Mouse (Mus musculus) hindbrain, embryonic 10.5 days (tissue): ENCODE results near the gene Ep400. TPM values are rescaled to one million over a fixed set of nuclear protein-coding genes. Genes with fewer than 3 reads are reported as not detected.
A peak's percentile ranks its signal among the peaks of the same experiment; 100 is the strongest.
"Not testable (repeated sequence)": the region's sequence is repeated elsewhere in the genome, so short reads cannot be mapped to it uniquely, and the experiment has no call there.

Experiments used
- DNase-seq: peaks from one replicate; pipeline ENCODE4 v3.0.0-alpha.2; 2017; ENCODE audit warnings: low spot score
- H3K27ac ChIP-seq: fragments of 300-500 bp; sonication (generic); 2 replicates; pipeline ENCODE4 v1.5.1; 2016; ENCODE audit warnings: mild to moderate bottlenecking, moderate library complexity
- H3K27me3 ChIP-seq: fragments of 300-500 bp; sonication (generic); 2 replicates; pipeline ENCODE4 v1.6.1; 2016; ENCODE audit warnings: mild to moderate bottlenecking; ENCODE audit not compliant: poor library complexity, insufficient read depth, severe bottlenecking
- H3K36me3 ChIP-seq: fragments of 300-500 bp; sonication (generic); 2 replicates; pipeline ENCODE4 v1.6.1; 2016; ENCODE audit warnings: mild to moderate bottlenecking, moderate library complexity
- H3K4me1 ChIP-seq: fragments of 300-500 bp; sonication (generic); replicated peaks from 2 replicates; pipeline ENCODE4 v1.6.1; 2016; ENCODE audit warnings: mild to moderate bottlenecking
- H3K4me3 ChIP-seq: fragments of 300-500 bp; sonication (generic); 2 replicates; pipeline ENCODE4 v1.5.1; 2016; ENCODE audit warnings: mild to moderate bottlenecking, moderate library complexity
- H3K9me3 ChIP-seq: fragments of 300-500 bp; sonication (generic); 2 replicates; pipeline ENCODE4 v1.6.1; 2016; ENCODE audit warnings: mild to moderate bottlenecking, moderate library complexity
- WGBS: fragments of 180-500 bp; shearing (Covaris S2); methylation state at CpG from one replicate; pipeline ENCODE4 v1.1.7; 2016; 5-methylcytosine and 5-hydroxymethylcytosine counted together
- polyA plus RNA-seq: library from polyadenylated mRNA; unstranded; fragments of >200 nt; fragmentation: Nextera tagmentation; extraction: Ambion mirVana; gene quantifications from 2 replicates; pipeline ENCODE4 v1.2.1, GENCODE M21; 2016

Gene Ep400
- polyA plus RNA-seq, 1 experiment from 2014 or later = 68.6 TPM

DNA sequence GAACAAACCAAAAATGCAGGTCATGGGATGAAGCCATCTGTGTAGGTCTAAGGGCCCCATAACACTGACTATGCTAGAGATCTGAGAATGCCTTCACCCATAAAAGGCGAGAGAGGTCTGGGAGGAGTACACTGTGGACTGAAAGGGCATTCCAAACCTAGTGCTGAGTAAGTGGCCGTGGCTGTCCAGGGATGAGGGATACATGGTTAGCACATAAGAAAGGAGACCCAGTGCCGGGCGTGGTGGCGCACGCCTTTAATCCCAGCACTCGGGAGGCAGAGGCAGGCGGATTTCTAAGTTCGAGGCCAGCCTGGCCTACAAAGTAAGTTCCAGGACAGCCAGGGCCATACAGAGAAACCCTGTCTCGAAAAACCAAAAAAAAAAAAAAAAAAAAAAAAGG lies 2.4 kb upstream of the Ep400 start:
- H3K4me1 ChIP-seq = peaks cover 26% of the 10 kb centered on the region
- 94% methylated on average over 10 of the region's 10 CpGs for WGBS
- peaks cover 60% of the 10 kb centered on the region for H3K36me3 ChIP-seq
- not testable (repeated sequence) for H3K9me3 ChIP-seq, H3K27me3 ChIP-seq, DNase-seq, H3K27ac ChIP-seq, H3K4me3 ChIP-seq

GRCm38 (mm10) chr5:110770031-110770445 lies 479 bp downstream of the Ep400 start:
- Histone ChIP-seq H3K9me3 (no peaks in the 10 kb centered on the region), H3K27me3 (no peaks in the 10 kb centered on the region), H3K27ac (peak overlapping the region; percentile 97), H3K36me3 (peaks cover 36% of the 10 kb centered on the region), H3K4me1 (peaks cover 26% of the 10 kb centered on the region), H3K4me3 (peak overlapping the region; percentile 95)
- WGBS = under 1% methylated on average over 58 of the region's 58 CpGs
- no peak for DNase-seq

DNA sequence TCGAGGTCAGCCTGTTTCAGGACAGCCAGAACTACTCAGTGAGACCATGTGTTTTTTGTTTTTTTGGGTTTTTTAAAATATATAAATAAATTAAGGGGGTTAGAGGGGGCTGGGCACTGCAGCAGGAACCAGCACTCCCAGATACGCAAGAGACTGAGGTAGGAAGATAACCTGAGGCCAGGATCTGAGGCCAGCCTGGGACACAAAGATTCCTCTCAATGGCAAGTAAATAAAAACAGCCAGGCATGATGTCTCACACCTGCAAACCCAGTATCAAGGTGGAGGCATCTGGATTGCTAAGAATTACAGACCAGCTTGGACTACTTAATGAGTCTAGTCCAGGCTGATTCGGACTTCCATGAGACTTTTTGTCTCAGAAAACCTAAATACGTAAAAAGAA lies 1.2 kb downstream of the Ep400 start:
- Histone ChIP-seq H3K4me3 (peak overlapping the region; percentile 95), H3K27me3 (no peaks in the 10 kb centered on the region), H3K4me1 (peaks cover 26% of the 10 kb centered on the region), H3K9me3 (no peaks in the 10 kb centered on the region), H3K36me3 (peaks cover 33% of the 10 kb centered on the region), H3K27ac (peak overlapping the region; percentile 97)
- no peak for DNase-seq
- WGBS = 70% methylated on average over 4 of the region's 4 CpGs

- peaks cover 19% of the 10 kb centered on the region for H3K36me3 ChIP-seq
- H3K27me3 ChIP-seq = no peaks in the 10 kb centered on the region
- peaks cover 9% of the 10 kb centered on the region for H3K4me1 ChIP-seq
- H3K27ac ChIP-seq = no peak overlapping the region
- H3K9me3 ChIP-seq = no peaks in the 10 kb centered on the region
- H3K4me3 ChIP-seq = no peak overlapping the region
- no peak for DNase-seq
- WGBS = 95% methylated on average over 8 of the region's 8 CpGs
These were observed 6.6 kb downstream of the Ep400 start for GRCm38 (mm10) chr5:110763890-110764289.

DNA sequence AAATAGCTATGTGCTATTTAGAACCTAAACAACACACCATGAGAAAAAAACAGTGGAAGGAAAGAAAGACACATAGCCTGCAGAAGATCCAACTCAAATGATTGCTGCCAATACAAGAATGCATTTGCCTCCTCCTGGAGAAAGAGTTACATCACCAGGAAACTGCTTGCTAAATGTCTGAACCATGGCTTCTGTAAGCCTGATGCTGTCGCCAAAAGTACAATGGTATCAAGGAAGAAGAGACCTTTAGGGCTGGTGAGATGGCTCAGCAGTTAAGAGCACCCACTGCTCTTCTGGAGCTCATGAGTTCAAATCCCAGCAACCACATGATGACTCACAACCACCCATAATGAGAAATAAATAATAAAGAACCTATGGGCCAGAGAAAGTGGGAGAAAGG lies 25.5 kb downstream of the Ep400 start:
- H3K36me3 ChIP-seq = peaks cover 44% of the 10 kb centered on the region
- no peaks in the 10 kb centered on the region for H3K4me1 ChIP-seq
- no peak overlapping the region for H3K27ac ChIP-seq
- no peak for DNase-seq
- H3K4me3 ChIP-seq = no peak overlapping the region
- 94% methylated on average over 1 of the region's 1 CpGs for WGBS
- H3K9me3 ChIP-seq = no peaks in the 10 kb centered on the region
- no peaks in the 10 kb centered on the region for H3K27me3 ChIP-seq

- WGBS = 96% methylated on average over 7 of the region's 7 CpGs
- Histone ChIP-seq H3K27ac (no peak overlapping the region), H3K9me3 (no peaks in the 10 kb centered on the region), H3K4me3 (no peak overlapping the region), H3K36me3 (peaks cover 70% of the 10 kb centered on the region), H3K27me3 (no peaks in the 10 kb centered on the region), H3K4me1 (no peaks in the 10 kb centered on the region)
- DNase-seq = no peak
These were observed 30.8 kb downstream of the Ep400 start for GRCm38 (mm10) chr5:110739496-110740275.

- no peak overlapping the region for H3K4me3 ChIP-seq
- H3K9me3 ChIP-seq = no peaks in the 10 kb centered on the region
- H3K4me1 ChIP-seq = no peaks in the 10 kb centered on the region
- WGBS = 86% methylated on average over 1 of the region's 1 CpGs
- peaks cover 98% of the 10 kb centered on the region for H3K36me3 ChIP-seq
- H3K27ac ChIP-seq = no peak overlapping the region
- no peaks in the 10 kb centered on the region for H3K27me3 ChIP-seq
- DNase-seq = no peak
These were observed 34.9 kb downstream of the Ep400 start for GRCm38 (mm10) chr5:110735606-110736005.

DNA sequence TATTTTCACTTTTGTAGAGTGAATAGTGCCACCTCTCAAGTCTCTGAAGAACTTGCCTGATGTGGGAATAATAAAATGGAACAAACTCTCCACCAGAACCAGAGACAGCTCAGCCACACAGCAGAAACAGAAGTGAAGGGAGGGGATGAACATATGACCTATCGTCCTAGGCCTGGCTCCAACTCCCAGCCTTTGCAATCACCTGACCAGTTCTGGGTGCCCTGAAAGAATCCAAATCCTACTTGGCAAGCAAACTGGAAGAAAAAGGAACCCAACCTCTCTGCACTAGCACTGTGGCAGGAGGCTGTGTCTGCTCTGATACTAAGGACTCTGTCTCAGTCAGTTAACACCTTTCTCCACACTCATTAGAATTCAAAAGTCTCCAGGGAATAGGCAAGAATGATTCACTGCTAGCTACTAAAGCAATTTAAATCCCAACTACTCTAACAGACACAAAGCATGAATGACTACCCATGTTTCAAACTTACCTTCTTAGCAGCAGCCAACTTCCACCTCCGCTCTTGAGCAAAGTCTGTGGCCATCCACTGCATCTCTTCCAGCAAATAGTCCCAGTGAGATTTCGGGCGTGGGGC lies 37.2 kb downstream of the Ep400 start:
- Histone ChIP-seq H3K4me1 (no peaks in the 10 kb centered on the region), H3K36me3 (peaks cover 98% of the 10 kb centered on the region), H3K4me3 (no peak overlapping the region), H3K9me3 (no peaks in the 10 kb centered on the region), H3K27ac (no peak overlapping the region), H3K27me3 (no peaks in the 10 kb centered on the region)
- 94% methylated on average over 4 of the region's 4 CpGs for WGBS
- no peak for DNase-seq

DNA sequence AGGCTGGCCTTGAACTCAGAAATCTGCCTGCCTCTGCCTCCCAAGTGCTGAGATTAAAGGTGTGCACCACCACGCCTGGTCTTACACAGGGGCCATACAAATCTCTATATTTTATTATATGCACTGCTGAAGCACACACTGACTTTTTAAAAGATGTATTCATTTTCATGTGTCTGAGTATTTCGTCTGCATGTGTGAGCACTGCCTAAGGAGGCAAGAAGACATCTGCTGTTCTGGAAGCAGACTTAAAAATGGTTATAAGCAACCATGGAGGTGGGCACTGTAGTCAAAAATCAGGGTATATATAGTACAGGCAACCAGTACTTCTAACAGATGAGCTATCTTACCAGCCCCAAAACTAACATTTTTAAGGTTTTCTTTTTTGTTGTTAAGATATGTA lies 39.3 kb downstream of the Ep400 start:
- Histone ChIP-seq H3K36me3 (peaks cover 99% of the 10 kb centered on the region), H3K4me3 (no peak overlapping the region), H3K27ac (no peak overlapping the region), H3K27me3 (no peaks in the 10 kb centered on the region), H3K4me1 (no peaks in the 10 kb centered on the region), H3K9me3 (no peaks in the 10 kb centered on the region)
- WGBS = 91% methylated on average over 2 of the region's 2 CpGs
- DNase-seq = no peak

GRCm38 (mm10) chr5:110727850-110728249 lies 42.7 kb downstream of the Ep400 start:
- Histone ChIP-seq H3K36me3 (peaks cover 100% of the 10 kb centered on the region), H3K27ac (no peak overlapping the region), H3K4me1 (no peaks in the 10 kb centered on the region), H3K27me3 (no peaks in the 10 kb centered on the region), H3K4me3 (no peak overlapping the region), H3K9me3 (no peaks in the 10 kb centered on the region)
- 93% methylated on average over 1 of the region's 1 CpGs for WGBS
- DNase-seq = no peak

DNA sequence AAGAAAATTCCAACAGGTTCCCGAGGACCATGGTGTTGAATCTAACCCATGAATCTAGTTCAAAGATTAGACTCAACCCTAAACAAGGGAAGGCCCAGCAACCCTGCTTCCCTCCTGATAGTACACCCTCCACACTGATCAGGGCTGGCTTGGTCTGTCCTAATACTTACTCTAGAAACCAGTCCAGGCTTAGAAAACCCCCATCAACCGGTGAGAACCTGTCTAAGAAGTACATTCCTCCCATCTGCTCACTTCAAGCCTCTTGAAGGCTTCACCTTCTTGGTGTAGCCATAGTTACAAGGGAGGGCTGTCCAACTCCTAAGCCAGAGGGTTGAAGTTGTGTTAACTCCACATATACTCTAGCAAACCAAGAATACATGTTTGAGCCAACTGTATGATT lies 47.0 kb downstream of the Ep400 start:
- peaks cover 98% of the 10 kb centered on the region for H3K36me3 ChIP-seq
- H3K4me1 ChIP-seq = no peaks in the 10 kb centered on the region
- H3K9me3 ChIP-seq = no peaks in the 10 kb centered on the region
- 93% methylated on average over 2 of the region's 2 CpGs for WGBS
- no peak overlapping the region for H3K4me3 ChIP-seq
- no peak overlapping the region for H3K27ac ChIP-seq
- H3K27me3 ChIP-seq = no peaks in the 10 kb centered on the region
- DNase-seq = no peak

DNA sequence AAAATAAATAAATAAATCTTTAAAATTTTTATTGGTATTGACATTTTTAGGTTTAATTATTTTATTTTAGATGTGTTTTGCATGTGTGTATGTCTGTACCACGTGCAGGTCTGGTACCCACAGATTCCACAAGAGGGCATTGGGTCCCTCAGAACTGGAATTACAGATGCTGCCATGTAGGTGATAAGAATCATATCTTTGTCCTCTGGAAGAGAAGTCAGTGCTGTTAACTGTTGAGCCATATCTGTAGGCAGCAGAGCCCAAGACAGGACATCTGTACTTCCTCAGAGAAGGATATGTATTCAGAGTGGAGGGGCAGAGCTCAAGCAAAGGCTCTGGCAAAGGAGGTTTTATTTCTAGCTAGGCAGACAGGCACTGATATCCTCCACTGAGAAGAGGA lies 49.1 kb downstream of the Ep400 start:
- H3K36me3 ChIP-seq = peaks cover 93% of the 10 kb centered on the region

GRCm38 (mm10) chr5:110711455-110711854 lies 59.1 kb downstream of the Ep400 start:
- 94% methylated on average over 2 of the region's 2 CpGs for WGBS
- Histone ChIP-seq H3K9me3 (no peaks in the 10 kb centered on the region), H3K4me1 (no peaks in the 10 kb centered on the region), H3K27ac (no peak overlapping the region), H3K27me3 (no peaks in the 10 kb centered on the region), H3K4me3 (no peak overlapping the region), H3K36me3 (peaks cover 87% of the 10 kb centered on the region)
- DNase-seq = no peak

More for the DNA sequence above, 49.1 kb downstream of the Ep400 start:
- not testable (repeated sequence) for H3K4me1 ChIP-seq, H3K27ac ChIP-seq, DNase-seq, H3K27me3 ChIP-seq, H3K9me3 ChIP-seq, H3K4me3 ChIP-seq
- 92% methylated on average over 1 of the region's 1 CpGs for WGBS
